In genomic region chr13:58938464-58938863, GRCm38 (mm10) we compare ENCODE assay signal across 14 mouse cellular contexts.
A peak's percentile ranks its signal among the peaks of the same experiment; 100 is the strongest.
DNase-seq lines count a peak whose midpoint lies in the region; ATAC-seq lines count a peak whose summit lies in the region.
"Had no signal": no experiment of that assay in that cellular context is flagged by ENCODE, and none has a peak within 500 bp of the region (broad histone marks: within the 10 kb centered on the region; RNA-seq: fewer than 3 reads in every experiment).

No protein-coding gene starts in this region.

- DNase-seq in hindbrain, embryonic 11.5 days (ENCODE audit: low spot score) = no peak
- peak; percentile 64 for DNase-seq in ovary, adult 18-20 months (ENCODE audit: low spot score)
- no peak for DNase-seq in ovary, postnatal 14 days (ENCODE audit: low spot score)
- no peak for DNase-seq in T-cell, adult 2 months (ENCODE audit: low spot score)
- no peak for DNase-seq in right cerebral cortex, postnatal 36 days (ENCODE audit: low spot score in 2 of 2)
- no peak for DNase-seq in MN1 (ENCODE audit: low spot score)
- DNase-seq: heart, adult 2 months; thymus, adult 18-20 months had no signal

- no peak overlapping the region for H3K4me2 ChIP-seq in hindbrain, embryonic 13.5 days
- no peak overlapping the region for H3K4me2 ChIP-seq in hindbrain, embryonic 11.5 days (replicated peaks; ENCODE audit: low read depth, low read length)
- no peak overlapping the region for H3K4me2 ChIP-seq in forebrain, embryonic 16.5 days (ENCODE audit: low read length)
- H3K4me2 ChIP-seq: embryonic facial prominence, embryonic 12.5 days; intestine, embryonic 15.5 days; limb, embryonic 12.5 days had no signal

- peaks cover 30% of the 10 kb centered on the region for H3K4me1 ChIP-seq in hindbrain, embryonic 13.5 days (replicated peaks)
- no peaks in the 10 kb centered on the region; the same call in 1 of the 2 replicates for H3K4me1 ChIP-seq in hindbrain, embryonic 11.5 days (replicated peaks; ENCODE audit: control insufficient read depth, insufficient read depth, low read length)
- H3K4me1 ChIP-seq in forebrain, embryonic 16.5 days (replicated peaks; ENCODE audit: control insufficient read depth, insufficient read depth, low read length) = peaks cover 2% of the 10 kb centered on the region; the same call in 1 of the 2 replicates
- H3K4me1 ChIP-seq: intestine, embryonic 15.5 days had no signal

- 73% methylated on average over 4 of the region's 4 CpGs for WGBS in hindbrain, embryonic 13.5 days
- WGBS in hindbrain, embryonic 11.5 days = 95% methylated on average over 4 of the region's 4 CpGs
- WGBS in forebrain, embryonic 16.5 days = 43% methylated on average over 4 of the region's 4 CpGs

- H3K27ac ChIP-seq in hindbrain, embryonic 13.5 days = peak overlapping the region; percentile 20; the same call in 1 of the 2 replicates
- H3K27ac ChIP-seq in hindbrain, embryonic 11.5 days (ENCODE audit: low read depth, low read length) = no peak overlapping the region
- H3K27ac ChIP-seq in forebrain, embryonic 16.5 days (ENCODE audit: low read length) = no peak overlapping the region
- H3K27ac ChIP-seq: embryonic facial prominence, embryonic 12.5 days; heart, adult 2 months; intestine, embryonic 15.5 days; limb, embryonic 12.5 days; midbrain, embryonic 10.5 days had no signal

- peaks cover 8% of the 10 kb centered on the region; the same call in 1 of the 2 replicates for H3K36me3 ChIP-seq in hindbrain, embryonic 13.5 days
- H3K36me3 ChIP-seq in hindbrain, embryonic 11.5 days (ENCODE audit: control insufficient read depth, insufficient read depth, low read length) = no peaks in the 10 kb centered on the region
- no peaks in the 10 kb centered on the region for H3K36me3 ChIP-seq in forebrain, embryonic 16.5 days (ENCODE audit: control insufficient read depth, insufficient read depth)
- H3K36me3 ChIP-seq: embryonic facial prominence, embryonic 12.5 days; intestine, embryonic 15.5 days; limb, embryonic 12.5 days; midbrain, embryonic 10.5 days had no signal

- no peak overlapping the region for H3K4me3 ChIP-seq in hindbrain, embryonic 13.5 days
- H3K4me3 ChIP-seq in hindbrain, embryonic 11.5 days (ENCODE audit: low read depth, low read length) = no peak overlapping the region
- no peak overlapping the region for H3K4me3 ChIP-seq in forebrain, embryonic 16.5 days (replicated peaks; ENCODE audit: low read length)
- H3K4me3 ChIP-seq: embryonic facial prominence, embryonic 12.5 days; heart, adult 2 months; intestine, embryonic 15.5 days; limb, embryonic 12.5 days; midbrain, embryonic 10.5 days had no signal

- no peak overlapping the region for H3K9ac ChIP-seq in hindbrain, embryonic 13.5 days
- no peak overlapping the region for H3K9ac ChIP-seq in hindbrain, embryonic 11.5 days (ENCODE audit: low read depth, low read length)
- H3K9ac ChIP-seq in forebrain, embryonic 16.5 days (replicated peaks; ENCODE audit: low read depth, low read length) = no peak overlapping the region
- H3K9ac ChIP-seq: embryonic facial prominence, embryonic 12.5 days; intestine, embryonic 15.5 days; limb, embryonic 12.5 days had no signal

- no peaks in the 10 kb centered on the region for H3K9me3 ChIP-seq in hindbrain, embryonic 13.5 days
- no peaks in the 10 kb centered on the region for H3K9me3 ChIP-seq in hindbrain, embryonic 11.5 days (ENCODE audit: control insufficient read depth, low read length)
- no peaks in the 10 kb centered on the region for H3K9me3 ChIP-seq in forebrain, embryonic 16.5 days (ENCODE audit: control insufficient read depth, low read length)
- H3K9me3 ChIP-seq: embryonic facial prominence, embryonic 12.5 days; intestine, embryonic 15.5 days; limb, embryonic 12.5 days; midbrain, embryonic 10.5 days had no signal

- H3K27me3 ChIP-seq in hindbrain, embryonic 13.5 days = no peaks in the 10 kb centered on the region
- H3K27me3 ChIP-seq in hindbrain, embryonic 11.5 days (ENCODE audit: control insufficient read depth, insufficient read depth, low read length) = no peaks in the 10 kb centered on the region
- H3K27me3 ChIP-seq in forebrain, embryonic 16.5 days (replicated peaks; ENCODE audit: control insufficient read depth, insufficient read depth, low read length) = no peaks in the 10 kb centered on the region
- H3K27me3 ChIP-seq: embryonic facial prominence, embryonic 12.5 days; intestine, embryonic 15.5 days had no signal

- 0 out of 2 replicates have a peak, but pooled peaks have one; percentile 37 for ATAC-seq in hindbrain, embryonic 13.5 days (ENCODE audit: low FRiP score)
- ATAC-seq in hindbrain, embryonic 11.5 days (ENCODE audit: low FRiP score) = no peak
- peak; percentile 52; the same call in 1 of the 2 replicates for ATAC-seq in forebrain, embryonic 16.5 days
- ATAC-seq: intestine, embryonic 15.5 days had no signal
